Mouse (Mus musculus): ENCODE results near the gene Vmn2r3. TPM values are rescaled to one million over a fixed set of nuclear protein-coding genes. Genes with fewer than 3 reads are reported as not detected.
"Not testable (repeated sequence)": the region's sequence is repeated elsewhere in the genome, so short reads cannot be mapped to it uniquely, and the experiment has no call there.

Vmn2r3 gene
- not detected in 2 replicates for polyA plus RNA-seq (2016; fragmentation: Nextera tagmentation; extraction: Ambion mirVana)

GRCm38 (mm10) chr3:64289609-64290008, at the start of gene Vmn2r3:
TSS of gene Vmn2r3 (minus strand) at chr3:64289709.
- H3K36me3 ChIP-seq = no peaks in the 10 kb centered on the region
- no peak within 1 kb of the TSS for H3K4me3 ChIP-seq
- no peak for ATAC-seq (ENCODE audit: low FRiP score)
- H3K9me3 ChIP-seq (replicated peaks) = no peaks in the 10 kb centered on the region
- H3K4me1 ChIP-seq = no peaks in the 10 kb centered on the region
- no peak within 1 kb of the TSS for H3K27ac ChIP-seq
- WGBS = 86% methylated on average over 1 of the region's 1 CpGs
- H3K27me3 ChIP-seq = no peaks in the 10 kb centered on the region
- H3K4me2 ChIP-seq (replicated peaks) = no peak within 1 kb of the TSS
- no peak within 1 kb of the TSS for H3K9ac ChIP-seq

GRCm38 (mm10) chr3:64332548-64332947, 43.0 kb upstream of the Vmn2r3 start:
- no peak overlapping the region for H3K4me3 ChIP-seq
- H3K4me2 ChIP-seq (replicated peaks) = no peak overlapping the region
- H3K36me3 ChIP-seq = no peaks in the 10 kb centered on the region
- no peak for ATAC-seq (ENCODE audit: low FRiP score)
- H3K9ac ChIP-seq = no peak overlapping the region
- no peak overlapping the region for H3K27ac ChIP-seq
- no peaks in the 10 kb centered on the region for H3K4me1 ChIP-seq
- no peaks in the 10 kb centered on the region for H3K9me3 ChIP-seq (replicated peaks)
- H3K27me3 ChIP-seq = no peaks in the 10 kb centered on the region
- WGBS = 28% methylated on average over 1 of the region's 1 CpGs

- no peak overlapping the region for H3K27ac ChIP-seq
- no peak overlapping the region for H3K4me3 ChIP-seq
- no peak overlapping the region for H3K4me2 ChIP-seq (replicated peaks)
- H3K27me3 ChIP-seq = no peaks in the 10 kb centered on the region
- no peaks in the 10 kb centered on the region for H3K36me3 ChIP-seq
- H3K9me3 ChIP-seq (replicated peaks) = no peaks in the 10 kb centered on the region
- no peak overlapping the region for H3K9ac ChIP-seq
- ATAC-seq (ENCODE audit: low FRiP score) = no peak
- H3K4me1 ChIP-seq = no peaks in the 10 kb centered on the region
- 66% methylated on average over 2 of the region's 2 CpGs for WGBS
These were observed 32.3 kb upstream of the Vmn2r3 start for GRCm38 (mm10) chr3:64321824-64322223.

GRCm38 (mm10) chr3:64306799-64307198, 17.3 kb upstream of the Vmn2r3 start:
- Histone ChIP-seq H3K27me3 (no peaks in the 10 kb centered on the region), H3K9me3 (replicated peaks) (no peaks in the 10 kb centered on the region), H3K9ac (no peak overlapping the region), H3K4me2 (replicated peaks) (no peak overlapping the region), H3K4me1 (no peaks in the 10 kb centered on the region), H3K27ac (no peak overlapping the region), H3K4me3 (no peak overlapping the region), H3K36me3 (no peaks in the 10 kb centered on the region)
- no peak for ATAC-seq (ENCODE audit: low FRiP score)

- no peak overlapping the region for H3K4me3 ChIP-seq
- H3K36me3 ChIP-seq = no peaks in the 10 kb centered on the region
- no peaks in the 10 kb centered on the region for H3K4me1 ChIP-seq
- H3K9me3 ChIP-seq (replicated peaks) = no peaks in the 10 kb centered on the region
- no peak overlapping the region for H3K9ac ChIP-seq
- no peaks in the 10 kb centered on the region for H3K27me3 ChIP-seq
- no peak overlapping the region for H3K4me2 ChIP-seq (replicated peaks)
- H3K27ac ChIP-seq = no peak overlapping the region
- ATAC-seq (ENCODE audit: low FRiP score) = no peak
- 11% methylated on average over 1 of the region's 1 CpGs for WGBS
These were observed 23.8 kb downstream of the Vmn2r3 start for GRCm38 (mm10) chr3:64265762-64266112.

- 27% methylated on average over 7 of the region's 7 CpGs for WGBS
- not testable (repeated sequence) for H3K36me3 ChIP-seq; H3K9ac ChIP-seq; H3K27me3 ChIP-seq; ATAC-seq (ENCODE audit: low FRiP score); H3K4me2 ChIP-seq (replicated peaks); H3K4me1 ChIP-seq; H3K9me3 ChIP-seq (replicated peaks); H3K27ac ChIP-seq; H3K4me3 ChIP-seq
These were observed 24.3 kb downstream of the Vmn2r3 start for GRCm38 (mm10) chr3:64265056-64265761.

- no peaks in the 10 kb centered on the region for H3K27me3 ChIP-seq
- H3K9ac ChIP-seq = no peak overlapping the region
- whole genome bisulfite sequencing = 88% methylated on average over 3 of the region's 3 CpGs
- H3K4me2 ChIP-seq (replicated peaks) = no peak overlapping the region
- H3K9me3 ChIP-seq (replicated peaks) = no peaks in the 10 kb centered on the region
- ATAC-seq (ENCODE audit: low FRiP score) = no peak
- no peaks in the 10 kb centered on the region for H3K4me1 ChIP-seq
- H3K27ac ChIP-seq = no peak overlapping the region
- no peaks in the 10 kb centered on the region for H3K36me3 ChIP-seq
- no peak overlapping the region for H3K4me3 ChIP-seq
These were observed 29.9 kb downstream of the Vmn2r3 start for GRCm38 (mm10) chr3:64259582-64259981.

GRCm38 (mm10) chr3:64251646-64252045, 37.9 kb downstream of the Vmn2r3 start:
- H3K36me3 ChIP-seq = no peaks in the 10 kb centered on the region
- H3K4me2 ChIP-seq (replicated peaks) = no peak overlapping the region
- H3K27ac ChIP-seq = no peak overlapping the region
- H3K27me3 ChIP-seq = no peaks in the 10 kb centered on the region
- ATAC-seq (ENCODE audit: low FRiP score) = no peak
- H3K9me3 ChIP-seq (replicated peaks) = no peaks in the 10 kb centered on the region
- no peak overlapping the region for H3K9ac ChIP-seq
- no peaks in the 10 kb centered on the region for H3K4me1 ChIP-seq
- WGBS = 90% methylated on average over 5 of the region's 5 CpGs
- H3K4me3 ChIP-seq = no peak overlapping the region

GRCm38 (mm10) chr3:64250461-64250860, 39.0 kb downstream of the Vmn2r3 start:
- H3K4me1 ChIP-seq; H3K4me3 ChIP-seq; H3K4me2 ChIP-seq (replicated peaks); H3K9ac ChIP-seq; ATAC-seq (ENCODE audit: low FRiP score); H3K27ac ChIP-seq; H3K27me3 ChIP-seq; H3K36me3 ChIP-seq; H3K9me3 ChIP-seq (replicated peaks): not testable (repeated sequence)
- 82% methylated on average over 6 of the region's 6 CpGs for WGBS

GRCm38 (mm10) chr3:64235459-64235858, 54.0 kb downstream of the Vmn2r3 start:
- not testable (repeated sequence) for H3K36me3 ChIP-seq; H3K27me3 ChIP-seq; H3K4me3 ChIP-seq; H3K9me3 ChIP-seq (replicated peaks); ATAC-seq (ENCODE audit: low FRiP score); H3K9ac ChIP-seq; H3K27ac ChIP-seq; H3K4me2 ChIP-seq (replicated peaks); H3K4me1 ChIP-seq
- 94% methylated on average over 6 of the region's 6 CpGs for WGBS

- not testable (repeated sequence) for H3K27ac ChIP-seq; H3K4me1 ChIP-seq; H3K9me3 ChIP-seq (replicated peaks); H3K4me3 ChIP-seq; H3K27me3 ChIP-seq; ATAC-seq (ENCODE audit: low FRiP score); H3K4me2 ChIP-seq (replicated peaks); H3K9ac ChIP-seq; H3K36me3 ChIP-seq
- 83% methylated on average over 9 of the region's 12 CpGs for WGBS
These were observed 55.9 kb downstream of the Vmn2r3 start for GRCm38 (mm10) chr3:64233655-64234054.

- no peaks in the 10 kb centered on the region for H3K36me3 ChIP-seq
- no peaks in the 10 kb centered on the region for H3K4me1 ChIP-seq
- no peaks in the 10 kb centered on the region for H3K27me3 ChIP-seq
- no peaks in the 10 kb centered on the region for H3K9me3 ChIP-seq (replicated peaks)
- no peak overlapping the region for H3K27ac ChIP-seq
- no peak overlapping the region for H3K4me3 ChIP-seq
- no peak overlapping the region for H3K9ac ChIP-seq
- 58% methylated on average over 2 of the region's 2 CpGs for WGBS
- no peak for ATAC-seq (ENCODE audit: low FRiP score)
- H3K4me2 ChIP-seq (replicated peaks) = no peak overlapping the region
These were observed 62.3 kb downstream of the Vmn2r3 start for GRCm38 (mm10) chr3:64227243-64227642.
